Mouse (Mus musculus) MEL (cell line): ENCODE measurements around the gene Nfkbil1.

ENCODE experiments used
- POLR2A ChIP-seq, 2 experiments: IDR thresholded peaks; 2 replicates each; pipeline ENCODE4 v1.6.1; 2011 to 2012; ENCODE audit warnings: low read length in 2 of 2, mild to moderate bottlenecking in 2 of 2, control low read depth in 1 of 2, improper control_type of control experiment in 1 of 2, low read depth in 1 of 2, moderate library complexity in 1 of 2; ENCODE audit not compliant: control insufficient read depth in 1 of 2, insufficient read depth in 1 of 2, poor library complexity in 1 of 2
- USF1 ChIP-seq: IDR thresholded peaks from 2 replicates; pipeline ENCODE4 v1.6.1; 2014; ENCODE audit warnings: low read depth, mild to moderate bottlenecking, inconsistent platforms, low read length, improper control_type of control experiment, moderate library complexity

DNA sequence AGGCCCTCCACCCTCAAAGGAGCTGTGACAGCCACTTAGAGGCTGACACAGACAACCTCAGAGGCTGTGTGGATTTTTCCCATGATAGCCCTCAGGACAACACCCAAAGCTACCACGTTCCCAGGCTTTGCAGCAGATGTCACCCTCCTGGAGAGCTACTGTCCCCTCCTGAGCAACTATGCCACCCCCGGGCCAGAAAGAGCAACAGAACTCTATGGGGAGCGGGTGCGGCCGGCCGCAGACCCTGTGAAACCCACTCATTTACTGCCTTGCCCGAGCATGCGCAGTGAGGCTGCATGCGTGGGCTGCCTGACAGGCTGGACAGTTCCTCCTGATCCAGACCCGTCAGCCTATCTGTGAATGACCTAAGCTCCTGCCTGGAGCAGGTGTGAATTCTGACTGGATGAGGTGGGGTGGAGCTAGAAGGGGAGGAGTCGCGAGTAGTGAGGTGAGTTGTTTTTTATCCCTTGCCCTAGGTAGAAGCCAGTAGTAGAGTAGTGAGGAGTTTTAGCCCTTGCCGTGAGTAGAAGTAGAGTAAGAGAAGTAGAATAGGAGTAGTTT lies 40.8 kb upstream of the Nfkbil1 start:
- no peak for TF ChIP-seq USF1
- TF ChIP-seq POLR2A (IDR thresholded peaks at IDR 0.05; ENCODE audit: control insufficient read depth in 1 of 2, insufficient read depth in 1 of 2, low read depth in 1 of 2, low read length in 2 of 2, poor library complexity in 1 of 2) = no peak
